Mouse (Mus musculus) heart, embryonic 16.5 days (tissue): ENCODE results near the gene Cdx4. TPM values are rescaled to one million over a fixed set of nuclear protein-coding genes. Genes with fewer than 3 reads are reported as not detected.

Source experiments
- ATAC-seq: fragments of 200-750 bp; cut with Nextera tagmentation; replicated peaks from 2 replicates; pipeline ENCODE4 v1.8.0; 2017; ENCODE audit warnings: moderate number of reproducible peaks; ENCODE audit not compliant: insufficient read depth, low FRiP score; ENCODE audit errors: extremely low read depth
- H3K27ac ChIP-seq: fragments of 300-500 bp; sonication (generic); 2 replicates; pipeline ENCODE4 v1.5.1; 2014; ENCODE audit warnings: mild to moderate bottlenecking, low read length, control low read depth, moderate library complexity
- H3K27me3 ChIP-seq: fragments of 300-500 bp; sonication (generic); 2 replicates; pipeline ENCODE4 v1.6.1; 2014; ENCODE audit warnings: low read length, mixed read lengths; ENCODE audit not compliant: control insufficient read depth, insufficient read depth
- H3K36me3 ChIP-seq: fragments of 300-500 bp; sonication (generic); 2 replicates; pipeline ENCODE4 v1.6.1; 2014; ENCODE audit not compliant: control insufficient read depth, insufficient read depth
- H3K4me1 ChIP-seq: fragments of 300-500 bp; sonication (generic); 2 replicates; pipeline ENCODE4 v1.6.1; 2014; ENCODE audit warnings: low read length, mixed read lengths; ENCODE audit not compliant: control insufficient read depth, insufficient read depth
- H3K4me2 ChIP-seq: fragments of 300-500 bp; sonication (generic); 2 replicates; pipeline ENCODE4 v1.6.1; 2014; ENCODE audit warnings: low read depth, mild to moderate bottlenecking, control low read depth, low read length
- H3K4me3 ChIP-seq: fragments of 300-500 bp; sonication (generic); 2 replicates; pipeline ENCODE4 v1.5.1; 2014; ENCODE audit warnings: mild to moderate bottlenecking, control low read depth, low read length
- H3K9ac ChIP-seq: fragments of 300-500 bp; sonication (generic); 2 replicates; pipeline ENCODE4 v1.6.1; 2014; ENCODE audit warnings: low read length, control low read depth
- H3K9me3 ChIP-seq: fragments of 300-500 bp; sonication (generic); replicated peaks from 2 replicates; pipeline ENCODE4 v1.6.1; 2016; ENCODE audit warnings: low read length; ENCODE audit not compliant: control insufficient read depth
- WGBS: fragments of 180-500 bp; shearing (Covaris S2); extraction: QIAGEN DNeasy Blood & Tissue Kit; methylation state at CpG from one replicate; pipeline ENCODE4 v1.1.7; 2014; 5-methylcytosine and 5-hydroxymethylcytosine counted together
- polyA plus RNA-seq: library from polyadenylated mRNA; unstranded; fragments of >200 nt; fragmentation: Nextera tagmentation; extraction: Ambion mirVana; gene quantifications from 2 replicates; pipeline ENCODE4 v1.2.1, GENCODE M21; 2015

The Cdx4 gene
- polyA plus RNA-seq, 1 experiment from 2014 or later, result not detected

DNA sequence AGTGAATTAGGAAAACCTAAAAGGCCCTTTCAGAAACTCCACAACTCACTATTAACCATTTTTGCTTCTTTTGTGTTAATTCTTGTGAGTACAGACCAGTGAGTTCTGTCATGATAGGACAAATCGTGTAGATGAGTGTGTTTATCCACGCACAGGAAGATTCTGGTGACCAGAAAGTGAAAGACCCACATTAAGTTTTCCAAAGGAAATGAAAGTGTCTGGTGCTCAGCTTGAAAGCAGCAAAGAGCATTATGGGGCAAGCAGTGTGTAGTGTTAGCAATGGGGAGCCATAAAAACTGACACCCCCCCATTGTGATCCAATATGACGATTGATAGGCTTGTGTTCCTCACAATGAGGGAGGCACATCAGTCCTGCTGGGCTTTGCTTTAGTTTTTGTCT lies 47.5 kb downstream of the Cdx4 start:
- Histone ChIP-seq H3K36me3 (no peaks in the 10 kb centered on the region), H3K27ac (no peak overlapping the region), H3K9me3 (no peaks in the 10 kb centered on the region), H3K4me3 (no peak overlapping the region), H3K4me2 (no peak overlapping the region), H3K27me3 (peaks cover 4% of the 10 kb centered on the region; the same call in 1 of the 2 replicates), H3K4me1 (no peaks in the 10 kb centered on the region), H3K9ac (no peak overlapping the region)
- WGBS, result 71% methylated on average over 3 of the region's 3 CpGs
- no peak for ATAC-seq

DNA sequence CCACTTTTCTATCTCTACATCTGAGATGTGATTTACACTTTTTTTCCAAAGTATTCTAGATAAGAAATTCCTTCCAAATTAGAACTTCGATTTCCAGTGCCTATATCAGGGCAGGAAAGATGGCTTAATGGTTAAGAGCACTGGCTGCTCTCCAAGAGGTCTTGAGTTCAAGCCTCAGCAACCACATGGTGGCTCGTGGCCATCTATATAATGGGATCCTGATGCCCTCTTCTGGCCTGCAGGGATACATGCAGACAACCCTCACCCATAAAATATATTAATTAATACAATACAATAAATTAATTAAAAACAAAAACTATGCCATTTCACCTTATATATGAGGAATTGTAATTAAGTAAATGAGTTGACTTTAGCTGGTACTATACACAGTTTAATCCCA lies 50.0 kb downstream of the Cdx4 start:
- Histone ChIP-seq H3K27me3 (peaks cover 6% of the 10 kb centered on the region), H3K9ac (no peak overlapping the region), H3K4me1 (no peaks in the 10 kb centered on the region), H3K9me3 (no peaks in the 10 kb centered on the region), H3K36me3 (no peaks in the 10 kb centered on the region), H3K4me2 (no peak overlapping the region), H3K27ac (no peak overlapping the region), H3K4me3 (no peak overlapping the region)
- 68% methylated on average over 2 of the region's 2 CpGs for WGBS
- ATAC-seq, result no peak

DNA sequence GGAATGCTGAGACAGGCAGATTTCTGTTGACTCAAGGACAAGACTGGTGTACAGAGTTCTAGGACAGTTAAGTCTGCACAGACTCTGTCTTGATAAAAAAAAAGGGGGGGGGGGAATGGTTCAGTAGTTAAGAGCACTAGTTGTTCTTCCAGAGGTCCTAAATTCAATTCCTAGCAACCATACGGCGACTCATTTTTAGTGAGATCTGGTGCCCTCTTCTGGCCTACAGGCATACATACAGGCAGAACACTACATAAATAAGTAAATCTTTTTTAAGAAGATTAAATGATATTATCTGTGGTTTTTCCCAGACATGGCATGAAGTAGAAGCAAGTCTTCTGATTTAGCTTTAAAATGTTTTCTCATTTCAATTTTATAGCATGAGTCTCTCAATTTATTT lies 50.4 kb downstream of the Cdx4 start:
- Histone ChIP-seq H3K27me3 (peaks cover 10% of the 10 kb centered on the region), H3K4me2 (no peak overlapping the region), H3K4me1 (no peaks in the 10 kb centered on the region), H3K27ac (no peak overlapping the region), H3K9ac (no peak overlapping the region), H3K36me3 (no peaks in the 10 kb centered on the region), H3K9me3 (no peaks in the 10 kb centered on the region), H3K4me3 (no peak overlapping the region)
- no peak for ATAC-seq
- WGBS, result 30% methylated on average over 2 of the region's 2 CpGs

DNA sequence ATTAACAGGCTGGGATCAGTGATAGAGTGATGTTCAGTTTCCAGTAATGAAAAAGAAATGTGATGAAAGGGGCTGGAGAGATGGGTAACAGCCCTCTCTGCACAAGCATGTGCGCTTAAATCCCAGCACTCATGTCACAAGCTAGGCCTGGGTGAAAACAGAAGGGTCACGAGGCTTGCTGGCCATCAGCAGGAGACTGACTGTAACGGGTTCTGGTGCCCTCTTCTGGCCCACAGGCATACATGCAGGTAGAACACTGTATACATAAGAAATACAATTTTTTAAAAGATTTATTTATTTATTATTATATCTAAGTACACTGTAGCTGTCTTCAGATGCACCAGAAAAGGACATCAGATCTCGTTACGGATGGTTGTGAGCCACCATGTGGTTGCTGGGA lies 53.1 kb downstream of the Cdx4 start:
- Histone ChIP-seq H3K27me3 (peaks cover 16% of the 10 kb centered on the region), H3K9me3 (no peaks in the 10 kb centered on the region), H3K4me3 (no peak overlapping the region), H3K27ac (no peak overlapping the region), H3K9ac (no peak overlapping the region), H3K4me2 (no peak overlapping the region), H3K4me1 (no peaks in the 10 kb centered on the region), H3K36me3 (no peaks in the 10 kb centered on the region)
- WGBS, result 56% methylated on average over 5 of the region's 5 CpGs
- no peak for ATAC-seq

Other genes with a start within 250 kb of the Cdx4 start
- gene Nap1l2, start 134.8 kb upstream of the Cdx4 start, polyA plus RNA-seq, result 0.44 and 0.70 TPM in 2 replicates
- gene Chic1, start 35.1 kb downstream of the Cdx4 start, polyA plus RNA-seq, result 1.8 and 1.9 TPM in 2 replicates
- gene Tsx, start 93.1 kb downstream of the Cdx4 start, polyA plus RNA-seq, result not detected in 2 replicates
- not detected in 2 replicates for gene Gm26992, start 100.6 kb downstream of the Cdx4 start, polyA plus RNA-seq